Mouse (Mus musculus): ENCODE results near the gene Kpna2.

- TF ChIP-seq MAFK (IDR thresholded peaks at IDR 0.05; ENCODE audit: insufficient read depth, low read depth, low read length) (no peak), ZNF384 (IDR thresholded peaks at IDR 0.05; ENCODE audit: low read depth, low read length) (no peak), ZC3H11A (IDR thresholded peaks at IDR 0.05; ENCODE audit: borderline replicate concordance, low read depth, low read length) (no peak), CHD2 (IDR thresholded peaks at IDR 0.05; ENCODE audit: low read depth, low read length) (no peak), HCFC1 (IDR thresholded peaks at IDR 0.05; ENCODE audit: borderline replicate concordance, insufficient read depth, low read length) (no peak)
Measured at GRCm38 (mm10) chr11:107043361-107043760, 44.0 kb upstream of the Kpna2 start.

Measured in ES-E14 (cell line).